Mouse (Mus musculus) cerebellum, postnatal 10 days (tissue): Measurements from ENCODE around the gene Tpcn2.

Experiments used
- DNase-seq, 2 experiments: peaks; one replicate each; pipeline ENCODE4 v3.0.0; 2021; ENCODE audit warnings: mixed read lengths in 2 of 2

Gene Tpcn2

GRCm38 (mm10) chr7:145239736-145240505 is 43.9 kb downstream of the Tpcn2 start:
- DNase-seq, result peak; percentile 85 to 88

GRCm38 (mm10) chr7:145239145-145239544 is 44.7 kb downstream of the Tpcn2 start:
- peak; percentile 58 to 59 for DNase-seq

- DNase-seq, result no peak
Measured at GRCm38 (mm10) chr7:145234841-145235790, 48.7 kb downstream of the Tpcn2 start.

DNA sequence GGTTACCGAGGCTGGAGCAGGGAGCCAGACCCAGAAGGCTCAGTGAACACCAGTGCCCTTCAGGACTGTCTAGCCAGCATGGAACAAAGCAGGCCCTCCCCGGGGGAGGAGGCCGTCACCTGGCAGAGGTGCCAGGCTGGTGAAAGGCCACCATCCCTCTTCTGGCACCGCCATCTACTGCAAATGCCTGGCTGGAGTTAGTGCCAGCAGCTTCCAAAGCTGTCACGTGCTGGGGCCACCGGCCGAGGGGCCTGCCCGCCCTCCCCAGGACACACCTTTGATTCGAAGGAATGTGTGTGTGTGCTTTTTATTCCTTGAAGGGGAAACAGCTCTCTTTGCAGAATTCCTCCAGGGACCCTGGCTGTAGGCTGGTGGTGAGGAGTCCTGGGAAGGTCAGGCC is 52.2 kb downstream of the Tpcn2 start:
- no peak for DNase-seq

GRCm38 (mm10) chr7:145226641-145227040 is 57.2 kb downstream of the Tpcn2 start:
- no peak for DNase-seq

DNA sequence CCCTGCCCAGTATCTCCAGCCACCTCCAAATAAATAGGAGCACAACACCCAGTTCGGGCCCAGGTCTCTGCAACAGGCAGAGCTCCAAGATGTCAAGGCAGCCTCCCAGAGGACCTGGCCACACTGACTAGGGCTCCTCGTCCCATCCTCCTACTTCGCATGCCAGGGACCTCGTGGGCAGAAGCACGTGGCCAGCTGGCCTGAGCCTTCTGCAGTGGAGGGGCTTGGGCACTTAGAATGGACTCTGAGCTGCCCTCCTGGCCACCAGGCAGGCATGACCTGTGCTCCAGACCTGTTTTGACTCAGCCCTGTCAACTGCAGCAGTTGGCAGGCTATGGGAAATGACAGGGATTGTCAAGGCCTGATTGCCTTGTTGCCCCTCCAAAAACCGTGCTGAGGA is 58.2 kb downstream of the Tpcn2 start:
- no peak for DNase-seq

DNA sequence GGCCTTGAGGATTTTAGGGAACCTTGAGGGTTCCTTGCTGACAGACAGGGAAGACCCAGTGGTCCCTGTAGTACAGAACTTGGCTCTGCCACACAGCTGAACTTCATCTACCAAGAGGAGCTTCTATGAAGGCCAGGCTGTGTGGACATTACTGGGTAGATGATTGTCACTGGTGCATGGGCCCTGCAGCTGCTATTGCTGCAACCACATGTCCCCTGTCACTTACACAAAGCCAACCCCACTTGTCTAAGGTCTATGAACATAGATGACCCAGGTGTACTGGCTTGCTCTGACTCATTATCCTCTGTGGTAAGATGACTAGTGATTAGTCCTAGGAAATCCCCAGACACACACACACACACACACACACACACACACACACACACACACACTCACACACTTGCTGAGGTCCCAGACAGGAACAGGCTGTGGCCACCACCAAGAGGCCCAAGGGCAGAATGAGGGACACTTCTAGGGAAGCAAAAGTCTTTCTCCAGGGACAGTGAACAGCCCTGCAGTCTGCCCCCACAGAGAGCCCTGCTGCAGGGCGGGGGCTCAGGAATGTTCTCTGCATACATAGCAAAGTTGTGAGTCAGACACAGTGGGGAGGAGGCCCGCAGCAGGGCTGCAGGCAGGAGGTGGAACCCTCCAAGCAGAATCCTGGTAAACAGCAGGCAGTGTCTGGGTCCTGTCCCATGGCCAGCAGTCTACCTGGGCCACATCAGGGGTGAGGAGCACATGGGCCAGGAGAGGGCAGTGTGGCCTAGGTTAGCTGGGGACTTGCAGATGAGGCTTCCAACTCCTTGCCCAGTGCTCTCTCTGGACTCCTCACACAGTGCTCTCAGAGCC is 61.7 kb downstream of the Tpcn2 start:
- DNase-seq, result no peak

- no peak for DNase-seq
Measured at GRCm38 (mm10) chr7:145221346-145221745, 62.5 kb downstream of the Tpcn2 start.

DNA sequence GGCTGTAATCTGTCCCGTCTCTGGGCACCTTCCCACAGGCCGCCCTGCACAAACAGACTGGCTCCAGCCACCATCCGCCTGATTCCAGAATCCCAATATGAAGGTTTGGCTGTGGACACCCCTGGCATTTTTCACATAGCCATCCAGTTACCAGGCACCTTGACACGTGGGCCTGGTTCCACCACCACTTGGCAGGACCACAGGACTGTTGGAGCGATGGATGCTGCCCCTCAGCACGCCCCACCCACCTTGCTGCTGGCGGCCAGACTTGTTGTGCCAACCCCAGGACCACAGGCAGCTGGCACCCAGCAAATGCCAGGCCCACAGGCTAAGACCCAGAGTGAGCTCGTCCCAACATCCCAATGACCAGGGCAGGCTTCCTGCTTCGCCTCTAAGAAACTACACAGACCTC is 64.4 kb downstream of the Tpcn2 start:
- peak; percentile 74 to 87 for DNase-seq

DNA sequence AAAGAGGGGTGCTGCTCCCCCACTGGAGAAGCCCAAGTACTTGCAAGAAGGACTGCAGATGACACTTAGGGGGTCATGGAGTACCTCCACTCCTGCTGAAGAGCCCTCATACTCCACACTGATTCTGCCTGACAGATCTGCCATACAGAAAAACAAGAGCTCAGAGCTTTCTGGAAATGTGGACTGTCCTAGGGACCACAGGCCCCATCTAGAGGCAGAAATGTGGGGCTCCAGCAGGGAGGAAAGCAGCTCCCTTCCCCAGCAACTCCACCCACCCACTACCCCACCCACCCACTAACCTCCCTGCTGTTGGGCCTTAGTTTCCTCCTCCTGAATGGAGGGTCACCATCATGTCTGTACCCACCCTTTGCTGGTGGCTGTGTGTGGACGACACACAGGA is 67.2 kb downstream of the Tpcn2 start:
- DNase-seq, result no peak

GRCm38 (mm10) chr7:145215476-145215875 is 68.3 kb downstream of the Tpcn2 start:
- peak; percentile 56 to 58 for DNase-seq

GRCm38 (mm10) chr7:145211680-145212659 is 71.8 kb downstream of the Tpcn2 start:
- DNase-seq, result no peak

GRCm38 (mm10) chr7:145210477-145211070 is 73.2 kb downstream of the Tpcn2 start:
- no peak for DNase-seq

GRCm38 (mm10) chr7:145208006-145208405 is 75.8 kb downstream of the Tpcn2 start, which contains the start of gene 1810010D01Rik:
Gene 1810010D01Rik (minus strand): TSS chr7:145208119.
- DNase-seq, result no peak

DNA sequence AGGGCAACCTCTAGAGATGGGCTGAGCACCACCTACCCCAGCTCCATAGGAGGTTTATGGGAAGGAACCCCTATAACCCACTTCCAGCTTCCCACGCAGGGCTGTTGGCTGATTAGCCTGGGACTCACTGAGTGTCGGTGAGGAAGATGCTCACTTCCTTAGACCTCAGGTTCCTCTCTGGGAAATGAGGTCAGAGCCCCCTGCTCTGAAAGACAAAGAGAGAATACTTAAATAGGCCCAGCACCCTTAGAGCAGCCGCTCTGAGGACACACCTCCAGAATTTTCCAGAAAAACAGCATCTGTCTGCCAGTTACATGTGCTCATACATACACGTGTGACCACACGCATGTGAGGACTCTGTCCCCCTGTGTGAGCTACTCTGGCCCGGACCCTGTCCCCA is 77.0 kb downstream of the Tpcn2 start:
- no peak for DNase-seq

- peak; percentile 70 to 80 for DNase-seq
Measured at GRCm38 (mm10) chr7:145206056-145206610, 77.7 kb downstream of the Tpcn2 start.

DNA sequence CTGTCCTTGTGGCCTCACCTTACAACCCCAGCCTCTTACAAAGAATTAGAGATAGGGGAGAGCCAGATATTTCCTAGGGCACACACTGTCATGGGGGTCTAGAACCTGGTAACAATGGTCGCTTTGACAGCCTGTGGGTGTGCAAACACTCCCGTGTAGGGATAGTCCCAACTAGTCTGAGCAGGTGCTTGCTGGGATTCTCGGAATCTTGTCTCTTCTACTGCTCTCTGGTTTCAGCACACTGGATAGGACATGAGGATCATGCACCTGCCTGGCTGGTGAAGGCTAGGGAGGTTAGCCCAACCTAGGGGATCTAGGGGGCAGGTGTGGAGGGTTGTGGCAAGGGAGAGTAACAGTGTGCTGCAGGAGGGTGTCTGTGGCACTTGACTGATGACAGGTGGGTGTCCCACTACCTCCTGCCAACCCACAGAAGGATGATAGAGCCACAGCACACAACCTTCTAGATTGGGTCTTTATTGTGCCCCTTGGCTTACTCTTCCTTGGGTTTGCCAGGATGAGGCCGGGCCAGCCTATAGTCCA is 78.4 kb downstream of the Tpcn2 start:
- no peak for DNase-seq

- no peak for DNase-seq
Measured at GRCm38 (mm10) chr7:145199711-145200110, 84.1 kb downstream of the Tpcn2 start.

DNA sequence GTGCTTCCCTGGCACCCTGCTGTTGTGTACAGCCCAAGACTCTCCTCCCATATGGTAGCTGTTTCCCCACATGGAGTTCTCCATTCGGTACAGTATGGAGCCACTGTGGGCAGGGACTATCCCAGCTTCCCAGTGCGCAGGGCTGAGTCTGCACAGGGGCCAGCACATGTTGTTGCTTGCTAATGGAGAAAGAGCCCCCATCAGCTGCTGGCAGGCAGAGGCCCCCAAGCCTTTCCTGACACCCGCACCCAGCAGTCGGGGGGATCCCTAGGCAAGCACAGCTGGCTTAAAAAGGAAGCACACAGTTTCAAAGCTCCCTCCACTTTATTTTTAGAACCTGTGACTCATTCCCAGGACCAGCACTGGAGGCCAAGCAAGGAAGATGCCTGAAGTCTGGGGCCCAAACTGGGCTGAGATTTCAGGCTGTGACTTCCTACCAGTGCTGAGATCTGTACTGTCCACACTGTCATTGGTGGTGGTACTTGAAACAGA is 85.5 kb downstream of the Tpcn2 start:
- no peak for DNase-seq

GRCm38 (mm10) chr7:145197711-145198110 is 86.1 kb downstream of the Tpcn2 start:
- DNase-seq, result no peak
